Mouse (Mus musculus) midbrain, embryonic 12.5 days (tissue): ENCODE data around the gene Rpl19. TPM values are rescaled to one million over a fixed set of nuclear protein-coding genes. Genes with fewer than 3 reads are reported as not detected.

Source experiments
- ATAC-seq: fragments of 200-750 bp; cut with Nextera tagmentation; 2 replicates; pipeline ENCODE4 v1.8.0; 2017; ENCODE audit warnings: low read depth, moderate TSS enrichment, moderate library complexity; ENCODE audit not compliant: low FRiP score
- H3K27ac ChIP-seq: fragments of 300-500 bp; sonication (generic); replicated peaks from 2 replicates; pipeline ENCODE4 v1.5.1; 2016; ENCODE audit warnings: mild to moderate bottlenecking
- H3K27me3 ChIP-seq: fragments of 300-500 bp; sonication (generic); 2 replicates; pipeline ENCODE4 v1.6.1; 2016; ENCODE audit warnings: mild to moderate bottlenecking
- H3K36me3 ChIP-seq: fragments of 300-500 bp; sonication (generic); 2 replicates; pipeline ENCODE4 v1.6.1; 2016
- H3K4me1 ChIP-seq: fragments of 300-500 bp; sonication (generic); 2 replicates; pipeline ENCODE4 v1.6.1; 2016
- H3K4me2 ChIP-seq: fragments of 300-500 bp; sonication (generic); replicated peaks from 2 replicates; pipeline ENCODE4 v1.6.1; 2016; ENCODE audit warnings: mild to moderate bottlenecking, moderate library complexity
- H3K4me3 ChIP-seq: fragments of 300-500 bp; sonication (generic); 2 replicates; pipeline ENCODE4 v1.5.1; 2016; ENCODE audit warnings: mild to moderate bottlenecking
- H3K9ac ChIP-seq: fragments of 300-500 bp; sonication (generic); replicated peaks from 2 replicates; pipeline ENCODE4 v1.6.1; 2016; ENCODE audit warnings: mild to moderate bottlenecking, moderate library complexity
- H3K9me3 ChIP-seq: fragments of 300-500 bp; sonication (generic); 2 replicates; pipeline ENCODE4 v1.6.1; 2016; ENCODE audit warnings: mild to moderate bottlenecking
- WGBS: fragments of 180-500 bp; shearing (Covaris S2); methylation state at CpG from one replicate; pipeline ENCODE4 v1.1.7; 2016; 5-methylcytosine and 5-hydroxymethylcytosine counted together
- polyA plus RNA-seq: library from polyadenylated mRNA; unstranded; fragments of >200 nt; fragmentation: Nextera tagmentation; extraction: Ambion mirVana; gene quantifications from 2 replicates; pipeline ENCODE4 v1.2.1, GENCODE M21; 2016

The Rpl19 gene
- polyA plus RNA-seq, 1 experiment from 2014 or later = 741 TPM

DNA sequence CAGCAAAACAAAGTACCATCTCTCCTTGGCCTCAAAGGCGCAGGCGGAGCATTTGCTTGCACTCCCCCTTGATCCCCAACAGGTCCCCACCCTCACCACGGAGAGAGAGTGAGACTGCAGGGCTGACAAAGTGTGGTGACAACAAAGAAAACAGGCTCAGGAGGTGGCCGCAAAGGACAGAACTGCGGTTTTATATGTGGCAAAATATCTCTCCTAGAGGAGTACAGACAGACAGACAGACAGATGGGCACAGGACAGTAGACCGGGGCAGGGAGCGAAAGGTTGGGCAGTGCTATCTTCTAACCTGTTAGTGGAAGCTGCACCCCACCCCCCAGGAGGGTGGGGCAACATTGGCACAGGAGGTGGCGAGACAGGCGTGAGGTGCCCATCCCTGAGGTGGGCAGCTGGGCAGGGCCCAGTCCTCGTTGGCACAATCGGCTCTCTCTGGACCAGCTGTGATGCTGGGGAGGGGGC lies 25.1 kb upstream of the Rpl19 start:
- Histone ChIP-seq H3K9me3 (no peaks in the 10 kb centered on the region), H3K4me1 (peaks cover 38% of the 10 kb centered on the region), H3K27me3 (peaks cover 36% of the 10 kb centered on the region), H3K4me3 (no peak overlapping the region), H3K36me3 (peaks cover 22% of the 10 kb centered on the region), H3K9ac (no peak overlapping the region), H3K4me2 (no peak overlapping the region), H3K27ac (no peak overlapping the region)
- no peak for ATAC-seq
- 34% methylated on average over 11 of the region's 11 CpGs for WGBS

DNA sequence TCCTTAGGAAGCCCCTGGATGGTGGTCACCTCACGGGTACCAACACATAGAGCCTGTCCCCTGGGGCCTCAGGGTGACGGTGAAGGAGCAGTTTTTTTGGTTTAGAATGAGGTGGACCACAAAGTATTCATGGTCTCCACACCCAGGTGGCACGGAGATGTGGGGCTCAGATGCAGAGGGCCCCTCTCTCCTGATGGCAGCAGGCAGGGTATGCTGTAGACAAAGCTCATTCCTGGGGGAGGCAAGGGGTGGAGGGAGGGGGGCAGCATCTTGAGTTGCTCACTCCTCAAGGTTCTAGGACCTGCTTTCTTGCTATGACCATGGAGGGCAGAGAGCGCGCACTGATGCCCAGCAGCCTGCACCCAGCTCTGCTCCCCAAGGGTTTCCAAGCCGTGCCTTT lies 24.5 kb upstream of the Rpl19 start:
- no peak for ATAC-seq
- no peak overlapping the region for H3K4me2 ChIP-seq
- H3K9me3 ChIP-seq = no peaks in the 10 kb centered on the region
- no peak overlapping the region for H3K27ac ChIP-seq
- peaks cover 36% of the 10 kb centered on the region for H3K27me3 ChIP-seq
- peaks cover 38% of the 10 kb centered on the region for H3K4me1 ChIP-seq
- WGBS = 57% methylated on average over 6 of the region's 6 CpGs
- peaks cover 26% of the 10 kb centered on the region for H3K36me3 ChIP-seq
- H3K9ac ChIP-seq = no peak overlapping the region
- H3K4me3 ChIP-seq = no peak overlapping the region

DNA sequence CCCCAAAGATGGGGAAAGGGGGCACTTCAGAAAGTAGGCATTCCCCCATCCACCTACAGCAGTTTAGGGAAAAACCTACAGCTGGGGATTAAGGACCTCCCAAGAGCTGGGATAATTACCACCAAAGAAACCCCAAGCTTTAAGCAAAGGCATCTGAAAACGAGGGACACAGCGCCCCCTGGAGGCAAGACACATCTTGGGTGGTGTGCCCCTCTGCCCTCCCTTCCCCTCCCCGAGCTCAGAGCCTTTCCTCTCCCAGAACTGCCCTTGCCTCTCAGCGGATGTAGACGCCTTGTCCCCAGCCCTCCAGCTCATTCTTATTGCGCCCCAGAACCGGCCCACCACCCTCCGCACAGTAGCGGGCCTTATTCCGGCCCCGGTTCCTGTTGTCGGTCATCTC lies 23.9 kb upstream of the Rpl19 start:
- H3K4me3 ChIP-seq = no peak overlapping the region
- H3K27me3 ChIP-seq = peaks cover 36% of the 10 kb centered on the region
- H3K4me1 ChIP-seq = peaks cover 38% of the 10 kb centered on the region
- no peaks in the 10 kb centered on the region for H3K9me3 ChIP-seq
- ATAC-seq = no peak
- WGBS = 7% methylated on average over 12 of the region's 12 CpGs
- peak overlapping the region; percentile 26 for H3K4me2 ChIP-seq
- H3K9ac ChIP-seq = no peak overlapping the region
- H3K27ac ChIP-seq = no peak overlapping the region
- peaks cover 32% of the 10 kb centered on the region for H3K36me3 ChIP-seq

- ATAC-seq = no peak
- 41% methylated on average over 17 of the region's 17 CpGs for WGBS
- Histone ChIP-seq H3K4me3 (no peak overlapping the region), H3K36me3 (peaks cover 37% of the 10 kb centered on the region), H3K27ac (no peak overlapping the region), H3K9me3 (no peaks in the 10 kb centered on the region), H3K27me3 (peaks cover 33% of the 10 kb centered on the region), H3K4me1 (peaks cover 38% of the 10 kb centered on the region), H3K4me2 (peak overlapping the region; percentile 26), H3K9ac (no peak overlapping the region)
Observed at GRCm38 (mm10) chr11:98003171-98003671, 23.3 kb upstream of the Rpl19 start.

DNA sequence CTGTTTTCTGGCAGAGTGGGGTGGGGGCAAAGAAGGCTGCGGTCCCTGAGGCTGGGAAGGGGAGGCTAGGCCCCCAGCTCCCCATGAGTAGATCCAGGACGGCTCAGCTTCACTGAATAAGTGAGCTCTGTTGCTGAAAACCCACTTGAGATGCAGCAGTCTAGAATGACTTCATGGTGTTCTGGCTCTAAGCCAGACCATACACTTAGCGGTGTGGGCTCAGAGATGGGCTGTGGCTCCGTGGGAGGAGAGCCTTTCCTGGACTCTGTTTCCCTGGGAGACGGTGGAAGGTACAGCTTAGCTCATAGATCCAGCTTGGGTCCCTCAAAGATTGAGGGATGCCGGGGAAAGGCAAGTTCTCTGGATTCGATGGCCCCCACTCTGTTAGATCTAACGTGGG lies 22.3 kb upstream of the Rpl19 start:
- peaks cover 41% of the 10 kb centered on the region for H3K36me3 ChIP-seq

DNA sequence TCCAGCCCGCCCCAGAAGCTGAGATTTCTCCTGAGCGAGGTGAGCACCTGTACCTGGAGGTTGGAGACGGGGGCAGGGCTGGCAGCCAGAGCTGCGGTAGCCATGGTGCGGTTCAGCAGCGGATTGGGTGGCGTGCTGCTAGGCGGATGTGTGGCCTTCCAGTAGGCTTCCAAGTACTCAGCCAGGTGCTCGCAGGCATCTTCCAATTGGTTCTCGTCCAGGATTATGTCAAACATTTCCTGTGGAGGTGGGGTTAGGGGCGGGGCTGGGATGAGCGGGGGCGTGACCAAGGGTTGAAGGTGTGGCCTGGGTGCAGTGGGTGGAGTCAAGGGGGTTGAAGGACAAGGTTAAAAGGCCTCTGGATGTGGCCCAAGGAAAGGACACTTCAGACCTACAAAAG lies 21.4 kb upstream of the Rpl19 start:
- WGBS = 39% methylated on average over 13 of the region's 13 CpGs
- Histone ChIP-seq H3K27ac (no peak overlapping the region), H3K9me3 (no peaks in the 10 kb centered on the region), H3K27me3 (peaks cover 33% of the 10 kb centered on the region), H3K4me2 (no peak overlapping the region), H3K4me1 (peaks cover 38% of the 10 kb centered on the region), H3K4me3 (no peak overlapping the region), H3K36me3 (peaks cover 50% of the 10 kb centered on the region), H3K9ac (no peak overlapping the region)
- no peak for ATAC-seq

More for the DNA sequence above, 22.3 kb upstream of the Rpl19 start:
- no peak overlapping the region for H3K27ac ChIP-seq
- peaks cover 38% of the 10 kb centered on the region for H3K4me1 ChIP-seq
- H3K9me3 ChIP-seq = no peaks in the 10 kb centered on the region
- no peak overlapping the region for H3K4me2 ChIP-seq
- H3K4me3 ChIP-seq = no peak overlapping the region
- no peak for ATAC-seq
- 80% methylated on average over 8 of the region's 8 CpGs for WGBS
- peaks cover 33% of the 10 kb centered on the region for H3K27me3 ChIP-seq
- no peak overlapping the region for H3K9ac ChIP-seq

GRCm38 (mm10) chr11:98005686-98006085 lies 20.8 kb upstream of the Rpl19 start:
- Histone ChIP-seq H3K4me2 (no peak overlapping the region), H3K27ac (no peak overlapping the region), H3K27me3 (peaks cover 28% of the 10 kb centered on the region), H3K4me3 (no peak overlapping the region), H3K4me1 (peaks cover 35% of the 10 kb centered on the region), H3K36me3 (peaks cover 55% of the 10 kb centered on the region), H3K9ac (no peak overlapping the region), H3K9me3 (no peaks in the 10 kb centered on the region)
- WGBS = 85% methylated on average over 10 of the region's 10 CpGs
- no peak for ATAC-seq

- ATAC-seq = no peak
- H3K9ac ChIP-seq = no peak overlapping the region
- peaks cover 13% of the 10 kb centered on the region for H3K4me1 ChIP-seq
- H3K36me3 ChIP-seq = peaks cover 65% of the 10 kb centered on the region
- WGBS = 87% methylated on average over 11 of the region's 11 CpGs
- H3K4me2 ChIP-seq = no peak overlapping the region
- H3K9me3 ChIP-seq = no peaks in the 10 kb centered on the region
- no peak overlapping the region for H3K27ac ChIP-seq
- H3K4me3 ChIP-seq = no peak overlapping the region
- peaks cover 4% of the 10 kb centered on the region for H3K27me3 ChIP-seq
Observed at GRCm38 (mm10) chr11:98008087-98008486, 18.4 kb upstream of the Rpl19 start.

- Histone ChIP-seq H3K4me2 (no peak overlapping the region), H3K27ac (no peak overlapping the region), H3K4me1 (no peaks in the 10 kb centered on the region), H3K9me3 (no peaks in the 10 kb centered on the region), H3K36me3 (peaks cover 72% of the 10 kb centered on the region), H3K4me3 (no peak overlapping the region), H3K9ac (no peak overlapping the region), H3K27me3 (no peaks in the 10 kb centered on the region)
- WGBS = 61% methylated on average over 9 of the region's 9 CpGs
- ATAC-seq = no peak
Observed at GRCm38 (mm10) chr11:98011716-98012115, 14.8 kb upstream of the Rpl19 start.

DNA sequence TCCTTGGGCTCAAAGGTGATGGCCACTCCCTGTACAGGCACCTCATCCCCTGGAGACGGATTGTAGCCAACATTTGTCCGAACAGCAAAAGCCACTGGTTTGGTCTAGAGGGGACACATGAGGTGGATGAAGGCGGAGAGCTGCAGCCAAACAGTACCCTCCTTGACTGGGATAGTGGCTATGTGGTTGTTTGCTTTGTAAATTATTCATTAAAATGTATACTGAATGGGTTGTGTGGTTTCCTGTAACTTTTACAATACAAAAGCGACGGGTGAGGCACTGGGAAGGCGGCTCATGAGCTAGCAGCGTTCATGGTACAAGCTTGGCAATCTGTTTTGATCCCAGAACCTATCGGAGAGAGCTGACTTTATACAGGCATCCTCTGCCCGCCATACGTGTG lies 13.7 kb upstream of the Rpl19 start:
- Histone ChIP-seq H3K9me3 (no peaks in the 10 kb centered on the region), H3K9ac (no peak overlapping the region), H3K27me3 (no peaks in the 10 kb centered on the region), H3K4me3 (no peak overlapping the region), H3K27ac (no peak overlapping the region), H3K36me3 (peaks cover 71% of the 10 kb centered on the region), H3K4me1 (peaks cover under 1% of the 10 kb centered on the region; the same call in 1 of the 2 replicates), H3K4me2 (no peak overlapping the region)
- ATAC-seq = no peak
- WGBS = 82% methylated on average over 10 of the region's 10 CpGs

DNA sequence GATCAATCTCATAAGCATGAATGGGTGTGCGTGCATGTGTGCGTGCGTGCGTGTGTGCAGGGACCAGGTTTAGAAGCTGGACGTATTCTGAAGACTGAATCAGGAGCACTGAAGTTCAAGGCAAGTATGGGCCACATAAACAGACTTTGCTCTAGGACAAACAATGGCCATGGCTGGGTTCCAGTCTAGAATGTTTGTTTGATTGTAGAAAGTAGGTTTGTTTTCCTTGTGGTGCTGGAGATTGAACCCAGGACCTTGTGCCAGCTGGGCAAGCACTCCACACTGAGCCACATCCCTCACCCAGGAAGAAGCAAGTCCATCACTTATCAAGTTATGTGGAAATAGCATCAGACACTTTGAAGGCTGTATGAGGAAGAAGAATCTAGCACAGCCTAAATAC lies 10.3 kb upstream of the Rpl19 start:
- WGBS = 89% methylated on average over 5 of the region's 5 CpGs
- H3K4me2 ChIP-seq = no peak overlapping the region
- no peaks in the 10 kb centered on the region for H3K9me3 ChIP-seq
- H3K4me3 ChIP-seq = no peak overlapping the region
- H3K9ac ChIP-seq = no peak overlapping the region
- no peak for ATAC-seq
- H3K4me1 ChIP-seq = peaks cover 33% of the 10 kb centered on the region
- peaks cover 5% of the 10 kb centered on the region; the same call in 1 of the 2 replicates for H3K27me3 ChIP-seq
- no peak overlapping the region for H3K27ac ChIP-seq
- H3K36me3 ChIP-seq = peaks cover 49% of the 10 kb centered on the region

DNA sequence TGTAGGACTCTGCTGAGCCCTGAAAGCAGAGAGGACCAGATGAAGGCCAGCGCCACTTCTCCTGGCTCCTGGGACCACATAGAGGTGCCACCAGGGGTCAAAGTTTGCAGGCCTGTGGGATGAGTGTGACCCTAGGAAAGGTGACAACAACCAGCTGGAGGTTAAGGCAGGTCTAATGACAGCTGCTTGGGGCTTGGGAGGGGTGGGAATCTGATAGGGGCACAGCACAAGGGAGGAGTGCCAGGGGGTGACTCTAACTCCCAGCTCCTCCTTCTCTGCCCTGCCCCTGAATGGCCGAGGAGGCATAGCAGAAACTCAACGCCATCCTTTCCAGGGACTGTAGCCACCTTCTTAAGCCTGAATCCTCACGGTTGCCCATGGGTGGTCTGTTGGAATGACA lies 9.7 kb upstream of the Rpl19 start:
- ATAC-seq = no peak
- no peak overlapping the region for H3K4me2 ChIP-seq
- peaks cover 8% of the 10 kb centered on the region; the same call in 1 of the 2 replicates for H3K27me3 ChIP-seq
- no peak overlapping the region for H3K27ac ChIP-seq
- H3K9ac ChIP-seq = no peak overlapping the region
- WGBS = 82% methylated on average over 4 of the region's 4 CpGs
- peaks cover 42% of the 10 kb centered on the region for H3K36me3 ChIP-seq
- no peaks in the 10 kb centered on the region for H3K9me3 ChIP-seq
- no peak overlapping the region for H3K4me3 ChIP-seq
- peaks cover 39% of the 10 kb centered on the region for H3K4me1 ChIP-seq

DNA sequence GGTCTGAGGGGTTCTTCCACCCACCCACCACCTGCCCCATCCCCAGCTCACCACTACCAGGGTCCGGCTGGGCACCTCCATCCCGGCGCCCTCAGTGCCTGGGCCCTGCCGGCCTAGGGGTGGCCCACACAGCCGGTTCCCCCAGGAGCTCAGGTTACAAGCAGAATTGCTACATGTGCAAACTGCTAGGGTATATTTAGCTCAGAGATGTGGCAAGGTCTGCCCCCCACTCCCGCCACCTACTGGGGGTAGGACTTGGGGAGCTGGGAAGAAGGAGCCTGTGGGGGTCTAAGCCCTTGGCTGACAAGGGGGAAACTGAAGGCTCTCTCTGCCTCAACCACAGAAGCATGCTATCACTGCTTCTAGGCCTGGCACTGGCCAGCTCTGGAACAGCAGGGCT lies 8.3 kb upstream of the Rpl19 start:
- Histone ChIP-seq H3K4me3 (no peak overlapping the region), H3K4me1 (peaks cover 43% of the 10 kb centered on the region), H3K4me2 (no peak overlapping the region; the same call in 1 of the 2 replicates), H3K9ac (peak overlapping the region; percentile 31; the same call in 1 of the 2 replicates), H3K9me3 (no peaks in the 10 kb centered on the region), H3K27me3 (peaks cover 8% of the 10 kb centered on the region; the same call in 1 of the 2 replicates), H3K36me3 (peaks cover 41% of the 10 kb centered on the region), H3K27ac (peak overlapping the region; percentile 80)
- 62% methylated on average over 6 of the region's 6 CpGs for WGBS
- no peak for ATAC-seq
